Mouse (Mus musculus): ENCODE results near the gene Skp2.

The Skp2 gene

GRCm38 (mm10) chr15:9096865-9097264 lies 58.4 kb downstream of the Skp2 start:
- no peak for DNase-seq (ENCODE audit: low read depth, low spot score)
- no peaks in the 10 kb centered on the region for H3K27me3 ChIP-seq (ENCODE audit: control insufficient read depth, insufficient read depth, low read length, poor library complexity, severe bottlenecking)
- peaks cover 9% of the 10 kb centered on the region; the same call in 1 of the 2 replicates for H3K36me3 ChIP-seq (ENCODE audit: control insufficient read depth, insufficient read depth, low read length, poor library complexity, severe bottlenecking)

- H3K27me3 ChIP-seq (ENCODE audit: control insufficient read depth, insufficient read depth, low read length, poor library complexity, severe bottlenecking): no peaks in the 10 kb centered on the region
- peaks cover 4% of the 10 kb centered on the region; the same call in 1 of the 2 replicates for H3K36me3 ChIP-seq (ENCODE audit: control insufficient read depth, insufficient read depth, low read length, poor library complexity, severe bottlenecking)
- DNase-seq (ENCODE audit: low read depth, low spot score): no peak
Observed at GRCm38 (mm10) chr15:9094366-9094750, 60.9 kb downstream of the Skp2 start.

GRCm38 (mm10) chr15:9093598-9094365 lies 61.4 kb downstream of the Skp2 start:
- Histone ChIP-seq H3K36me3 (ENCODE audit: control insufficient read depth, insufficient read depth, low read length, poor library complexity, severe bottlenecking) (peaks cover 4% of the 10 kb centered on the region; the same call in 1 of the 2 replicates), H3K27me3 (ENCODE audit: control insufficient read depth, insufficient read depth, low read length, poor library complexity, severe bottlenecking) (no peaks in the 10 kb centered on the region)
- no peak for DNase-seq (ENCODE audit: low read depth, low spot score)

- no peaks in the 10 kb centered on the region for H3K27me3 ChIP-seq (ENCODE audit: control insufficient read depth, insufficient read depth, low read length, poor library complexity, severe bottlenecking)
- peaks cover 6% of the 10 kb centered on the region; the same call in 1 of the 2 replicates for H3K36me3 ChIP-seq (ENCODE audit: control insufficient read depth, insufficient read depth, low read length, poor library complexity, severe bottlenecking)
- DNase-seq (ENCODE audit: low read depth, low spot score): no peak
Observed at GRCm38 (mm10) chr15:9090662-9091061, 64.6 kb downstream of the Skp2 start.

GRCm38 (mm10) chr15:9089136-9089720 lies 66.0 kb downstream of the Skp2 start:
- H3K36me3 ChIP-seq (ENCODE audit: control insufficient read depth, insufficient read depth, low read length, poor library complexity, severe bottlenecking): peaks cover 6% of the 10 kb centered on the region; the same call in 1 of the 2 replicates
- no peak for DNase-seq (ENCODE audit: low read depth, low spot score)
- no peaks in the 10 kb centered on the region for H3K27me3 ChIP-seq (ENCODE audit: control insufficient read depth, insufficient read depth, low read length, poor library complexity, severe bottlenecking)

GRCm38 (mm10) chr15:9088683-9089072 lies 66.5 kb downstream of the Skp2 start:
- no peaks in the 10 kb centered on the region for H3K27me3 ChIP-seq (ENCODE audit: control insufficient read depth, insufficient read depth, low read length, poor library complexity, severe bottlenecking)
- DNase-seq (ENCODE audit: low read depth, low spot score): no peak
- H3K36me3 ChIP-seq (ENCODE audit: control insufficient read depth, insufficient read depth, low read length, poor library complexity, severe bottlenecking): peaks cover 6% of the 10 kb centered on the region; the same call in 1 of the 2 replicates

GRCm38 (mm10) chr15:9087895-9088682 lies 67.1 kb downstream of the Skp2 start:
- DNase-seq (ENCODE audit: low read depth, low spot score): no peak

GRCm38 (mm10) chr15:9087421-9087820 lies 67.8 kb downstream of the Skp2 start:
- Histone ChIP-seq H3K36me3 (ENCODE audit: control insufficient read depth, insufficient read depth, low read length, poor library complexity, severe bottlenecking) (0 out of 2 replicates have a peak, but pooled peaks cover 2% of the 10 kb centered on the region), H3K27me3 (ENCODE audit: control insufficient read depth, insufficient read depth, low read length, poor library complexity, severe bottlenecking) (no peaks in the 10 kb centered on the region)
- no peak for DNase-seq (ENCODE audit: low read depth, low spot score)

More at GRCm38 (mm10) chr15:9087895-9088682, 67.1 kb downstream of the Skp2 start:
- H3K36me3 ChIP-seq (ENCODE audit: control insufficient read depth, insufficient read depth, low read length, poor library complexity, severe bottlenecking): peaks cover 2% of the 10 kb centered on the region; the same call in 1 of the 2 replicates
- no peaks in the 10 kb centered on the region for H3K27me3 ChIP-seq (ENCODE audit: control insufficient read depth, insufficient read depth, low read length, poor library complexity, severe bottlenecking)

- Histone ChIP-seq H3K36me3 (ENCODE audit: control insufficient read depth, insufficient read depth, low read length, poor library complexity, severe bottlenecking) (0 out of 2 replicates have a peak, but pooled peaks cover 2% of the 10 kb centered on the region), H3K27me3 (ENCODE audit: control insufficient read depth, insufficient read depth, low read length, poor library complexity, severe bottlenecking) (no peaks in the 10 kb centered on the region)
- no peak for DNase-seq (ENCODE audit: low read depth, low spot score)
Observed at GRCm38 (mm10) chr15:9086813-9087212, 68.4 kb downstream of the Skp2 start.

GRCm38 (mm10) chr15:9082753-9083152 lies 72.5 kb downstream of the Skp2 start:
- 0 out of 2 replicates have a peak, but pooled peaks cover 2% of the 10 kb centered on the region for H3K36me3 ChIP-seq (ENCODE audit: control insufficient read depth, insufficient read depth, low read length, poor library complexity, severe bottlenecking)
- no peak for DNase-seq (ENCODE audit: low read depth, low spot score)
- no peaks in the 10 kb centered on the region for H3K27me3 ChIP-seq (ENCODE audit: control insufficient read depth, insufficient read depth, low read length, poor library complexity, severe bottlenecking)

- no peaks in the 10 kb centered on the region for H3K36me3 ChIP-seq (ENCODE audit: control insufficient read depth, insufficient read depth, low read length, poor library complexity, severe bottlenecking)
- no peaks in the 10 kb centered on the region for H3K27me3 ChIP-seq (ENCODE audit: control insufficient read depth, insufficient read depth, low read length, poor library complexity, severe bottlenecking)
- no peak for DNase-seq (ENCODE audit: low read depth, low spot score)
Observed at GRCm38 (mm10) chr15:9081294-9081693, 73.9 kb downstream of the Skp2 start.

- Histone ChIP-seq H3K36me3 (ENCODE audit: control insufficient read depth, insufficient read depth, low read length, poor library complexity, severe bottlenecking) (no peaks in the 10 kb centered on the region), H3K27me3 (ENCODE audit: control insufficient read depth, insufficient read depth, low read length, poor library complexity, severe bottlenecking) (no peaks in the 10 kb centered on the region)
- DNase-seq (ENCODE audit: low read depth, low spot score): no peak
Observed at GRCm38 (mm10) chr15:9080206-9080605, 75.0 kb downstream of the Skp2 start.

- DNase-seq (ENCODE audit: low read depth, low spot score): no peak
- no peaks in the 10 kb centered on the region for H3K27me3 ChIP-seq (ENCODE audit: control insufficient read depth, insufficient read depth, low read length, poor library complexity, severe bottlenecking)
Observed at GRCm38 (mm10) chr15:9079626-9080025, 75.6 kb downstream of the Skp2 start.

GRCm38 (mm10) chr15:9078481-9079300 lies 76.5 kb downstream of the Skp2 start:
- Histone ChIP-seq H3K36me3 (ENCODE audit: control insufficient read depth, insufficient read depth, low read length, poor library complexity, severe bottlenecking) (no peaks in the 10 kb centered on the region), H3K27me3 (ENCODE audit: control insufficient read depth, insufficient read depth, low read length, poor library complexity, severe bottlenecking) (no peaks in the 10 kb centered on the region)
- DNase-seq (ENCODE audit: low read depth, low spot score): no peak

More at GRCm38 (mm10) chr15:9079626-9080025, 75.6 kb downstream of the Skp2 start:
- H3K36me3 ChIP-seq (ENCODE audit: control insufficient read depth, insufficient read depth, low read length, poor library complexity, severe bottlenecking): no peaks in the 10 kb centered on the region
